Comparison of ENCODE assay signal across 22 mouse cellular contexts in the genomic region with DNA sequence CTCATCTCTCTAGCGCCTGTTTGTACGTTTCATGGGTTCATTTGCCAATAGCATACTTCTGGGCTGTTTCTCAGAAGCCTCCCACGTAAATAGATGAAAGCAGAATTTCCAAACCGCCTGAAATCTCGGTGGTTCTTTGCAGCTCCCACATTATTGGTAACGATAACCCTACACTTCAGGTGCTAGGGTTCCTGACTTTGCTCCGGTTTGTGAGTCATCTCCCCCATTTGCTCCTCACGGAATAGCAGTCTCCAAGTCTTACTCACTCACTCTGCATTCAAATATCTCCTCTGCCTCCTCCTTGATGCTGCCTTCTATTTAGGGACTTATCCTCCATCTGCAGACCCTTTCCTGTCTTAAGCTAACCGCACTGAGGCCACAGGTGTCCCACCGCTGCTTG.
DNase-seq lines count a peak whose midpoint lies in the region.
"Had no signal": no experiment of that assay in that cellular context is flagged by ENCODE, and none has a peak within 500 bp of the region (broad histone marks: within the 10 kb centered on the region; RNA-seq: fewer than 3 reads in every experiment).

No protein-coding gene starts in this region.

- H3K27me3 ChIP-seq in heart, embryonic 10.5 days (ENCODE audit: insufficient read depth, poor library complexity, severe bottlenecking): no peaks in the 10 kb centered on the region
- H3K27me3 ChIP-seq: embryonic facial prominence, embryonic 15.5 days; heart, embryonic 12.5 days had no signal

- no peak overlapping the region for H3K4me3 ChIP-seq in heart, embryonic 10.5 days
- H3K4me3 ChIP-seq: embryonic facial prominence, embryonic 15.5 days; erythroblast, embryonic 14.5 days; forebrain, embryonic 10.5 days; heart, adult 2 months; heart, embryonic 12.5 days; hindbrain, embryonic 10.5 days had no signal

- no peaks in the 10 kb centered on the region for H3K9me3 ChIP-seq in heart, embryonic 10.5 days
- H3K9me3 ChIP-seq: embryonic facial prominence, embryonic 15.5 days; forebrain, embryonic 10.5 days; heart, embryonic 12.5 days; hindbrain, embryonic 10.5 days had no signal

- no peaks in the 10 kb centered on the region for H3K4me1 ChIP-seq in heart, embryonic 10.5 days
- H3K4me1 ChIP-seq: embryonic facial prominence, embryonic 15.5 days; forebrain, embryonic 10.5 days; hindbrain, embryonic 10.5 days had no signal

- WGBS in heart, embryonic 10.5 days: 81% methylated on average over 10 of the region's 10 CpGs

- H3K27ac ChIP-seq in heart, embryonic 10.5 days: no peak overlapping the region
- H3K27ac ChIP-seq: embryonic facial prominence, embryonic 15.5 days; forebrain, embryonic 10.5 days; heart, adult 2 months; hindbrain, embryonic 10.5 days; hindbrain, embryonic 14.5 days had no signal

- DNase-seq in heart, adult 11 months: peak; percentile 56
- DNase-seq in heart, embryonic 10.5 days (ENCODE audit: low spot score): no peak
- peak; percentile 9 to 19 for DNase-seq in left cerebral cortex, adult 8-10 months (ENCODE audit: low spot score in 2 of 2)
- DNase-seq in left cerebral cortex, adult 11 months (ENCODE audit: low spot score): no peak
- peak; percentile 14 for DNase-seq in right cerebral cortex, postnatal 25 days
- DNase-seq in right cerebral cortex, postnatal 14 days: no peak
- peak; percentile 41 for DNase-seq in telencephalon, adult 2 months (ENCODE audit: low read depth, low spot score)
- no peak for DNase-seq in kidney, postnatal 4 days
- DNase-seq: adrenal gland, adult 2 months; adrenal gland, postnatal 36 days; cerebellum, adult 11 months; cerebellum, adult 8-10 months; cerebellum, postnatal 14 days; embryo, embryonic 11 days; gastrocnemius, postnatal 10 days; heart, adult 2 months had no signal

- no peaks in the 10 kb centered on the region for H3K36me3 ChIP-seq in heart, embryonic 10.5 days
- H3K36me3 ChIP-seq: embryonic facial prominence, embryonic 15.5 days; forebrain, embryonic 10.5 days; heart, embryonic 12.5 days; hindbrain, embryonic 10.5 days had no signal

Comparison
In these comparisons a context has a peak if more than half of its experiments do, and no peak if none do; other contexts are left out.
1. DNase-seq: peak in heart, adult 11 months (single experiment), left cerebral cortex, adult 8-10 months (2 of 2), right cerebral cortex, postnatal 25 days (single experiment) and telencephalon, adult 2 months (single experiment); none in heart, embryonic 10.5 days (single experiment), left cerebral cortex, adult 11 months (single experiment), right cerebral cortex, postnatal 14 days (single experiment) and kidney, postnatal 4 days (0 of 2).